Mouse (Mus musculus) MEL (cell line): ENCODE measurements around the gene Dgkz. TPM values are rescaled to one million over a fixed set of nuclear protein-coding genes. Genes with fewer than 3 reads are reported as not detected.

ENCODE experiments used
- DNase-seq: peaks from one replicate; pipeline ENCODE4 v3.0.0; 2011; ENCODE audit warnings: low read depth, low spot score
- H3K27ac ChIP-seq: 2 replicates; pipeline ENCODE4 v1.5.1; 2012; ENCODE audit warnings: low read depth, mild to moderate bottlenecking, control low read depth, low read length, moderate library complexity; ENCODE audit not compliant: control insufficient read depth
- H3K27me3 ChIP-seq, 2 experiments: fragments of 150-350 bp in 1 of 2; sonication (generic) in 1 of 2; 2 replicates each; pipeline ENCODE4 v1.6.1; 2012; ENCODE audit warnings: low read length in 2 of 2, mild to moderate bottlenecking in 2 of 2, improper control_type of control experiment in 1 of 2, moderate library complexity in 1 of 2; ENCODE audit not compliant: insufficient read depth in 2 of 2, control insufficient read depth in 1 of 2
- H3K36me3 ChIP-seq, 2 experiments: 2 replicates each; pipeline ENCODE4 v1.6.1; 2012 to 2014; ENCODE audit warnings: low read length in 2 of 2, improper control_type of control experiment in 1 of 2, inconsistent platforms in 1 of 2, mild to moderate bottlenecking in 1 of 2; ENCODE audit not compliant: insufficient read depth in 2 of 2, control insufficient read depth in 1 of 2
- H3K4me1 ChIP-seq, 2 experiments: fragments of 150-350 bp in 1 of 2; sonication (generic) in 1 of 2; 2 replicates each; pipeline ENCODE4 v1.6.1; 2012; ENCODE audit warnings: low read length in 2 of 2, improper control_type of control experiment in 1 of 2, mild to moderate bottlenecking in 1 of 2; ENCODE audit not compliant: insufficient read depth in 2 of 2, control insufficient read depth in 1 of 2
- H3K4me3 ChIP-seq, 2 experiments: fragments of 150-350 bp in 1 of 2; sonication (generic) in 1 of 2; 2 replicates each; pipeline ENCODE4 v1.5.1; 2012; ENCODE audit warnings: low read depth in 2 of 2, low read length in 2 of 2, mild to moderate bottlenecking in 2 of 2, moderate library complexity in 2 of 2, control low read depth in 1 of 2, improper control_type of control experiment in 1 of 2; ENCODE audit not compliant: control insufficient read depth in 1 of 2, insufficient read depth in 1 of 2
- H3K79me2 ChIP-seq: 2 replicates; pipeline ENCODE4 v1.6.1; 2012; ENCODE audit warnings: mild to moderate bottlenecking, low read length, moderate library complexity; ENCODE audit not compliant: control insufficient read depth, poor library complexity, insufficient read depth
- H3K9ac ChIP-seq: 2 replicates; pipeline ENCODE4 v1.6.1; 2012; ENCODE audit warnings: low read depth, mild to moderate bottlenecking, control low read depth, low read length, moderate library complexity; ENCODE audit not compliant: control insufficient read depth, poor library complexity, severe bottlenecking
- H3K9me3 ChIP-seq: fragments of 150-350 bp; sonication (generic); replicated peaks from 2 replicates; pipeline ENCODE4 v1.6.1; 2012; ENCODE audit warnings: mild to moderate bottlenecking, low read length, improper control_type of control experiment, moderate library complexity; ENCODE audit not compliant: insufficient read depth
- CTCF ChIP-seq, 3 experiments: IDR thresholded peaks in 2 of 3; conservative IDR thresholded peaks in 1 of 3; 2 replicates each; pipeline ENCODE4 v1.5.1; 2011 to 2012; ENCODE audit warnings: low read length in 3 of 3, low read depth in 2 of 3, mild to moderate bottlenecking in 2 of 3, improper control_type of control experiment in 1 of 3, inconsistent platforms in 1 of 3, mixed read lengths in 1 of 3, moderate library complexity in 1 of 3; ENCODE audit not compliant: control insufficient read depth in 1 of 3, insufficient read depth in 1 of 3, poor library complexity in 1 of 3, severe bottlenecking in 1 of 3
- E2F4 ChIP-seq: IDR thresholded peaks from 2 replicates; pipeline ENCODE4 v1.6.1; 2011; ENCODE audit warnings: low read depth, low read length, improper control_type of control experiment, borderline replicate concordance
- EP300 ChIP-seq, 2 experiments: IDR thresholded peaks; 2 replicates each; pipeline ENCODE4 v1.6.1; 2011; ENCODE audit warnings: improper control_type of control experiment in 2 of 2, low read length in 2 of 2, low read depth in 1 of 2, mild to moderate bottlenecking in 1 of 2
- ETS1 ChIP-seq: IDR thresholded peaks from 2 replicates; pipeline ENCODE4 v1.6.1; 2012; ENCODE audit warnings: low read depth, mild to moderate bottlenecking, inconsistent platforms, low read length, improper control_type of control experiment, moderate library complexity
- GATA1 ChIP-seq: IDR thresholded peaks from 2 replicates; pipeline ENCODE4 v1.6.1; 2011; ENCODE audit warnings: low read depth, low read length, improper control_type of control experiment
- HCFC1 ChIP-seq: IDR thresholded peaks from 2 replicates; pipeline ENCODE4 v1.6.1; 2012; ENCODE audit warnings: low read depth, mild to moderate bottlenecking, inconsistent platforms, low read length, improper control_type of control experiment, moderate library complexity
- JUND ChIP-seq: IDR thresholded peaks from 2 replicates; pipeline ENCODE4 v1.6.1; 2011; ENCODE audit warnings: low read depth, mild to moderate bottlenecking, improper control_type of control experiment, low read length
- KAT2A ChIP-seq: conservative IDR thresholded peaks from 2 replicates; pipeline ENCODE4 v1.6.1; 2012; ENCODE audit warnings: low read depth, low read length, improper control_type of control experiment, inconsistent platforms
- MAFK ChIP-seq: IDR thresholded peaks from 2 replicates; pipeline ENCODE4 v1.6.1; 2011; ENCODE audit warnings: low read depth, mild to moderate bottlenecking, low read length, improper control_type of control experiment, borderline replicate concordance
- MAX ChIP-seq: IDR thresholded peaks from 2 replicates; pipeline ENCODE4 v1.6.1; 2011; ENCODE audit warnings: low read length, improper control_type of control experiment
- MAZ ChIP-seq: IDR thresholded peaks from 2 replicates; pipeline ENCODE4 v1.6.1; 2012; ENCODE audit warnings: low read depth, mild to moderate bottlenecking, inconsistent platforms, low read length, improper control_type of control experiment
- MEF2A ChIP-seq: IDR thresholded peaks from 2 replicates; pipeline ENCODE4 v1.6.1; 2014; ENCODE audit warnings: low read depth, mild to moderate bottlenecking, inconsistent platforms, low read length, improper control_type of control experiment; ENCODE audit not compliant: poor library complexity, insufficient replicate concordance, severe bottlenecking; ENCODE audit errors: extremely low read depth
- MYC ChIP-seq: IDR thresholded peaks from 2 replicates; pipeline ENCODE4 v1.6.1; 2011; ENCODE audit warnings: low read depth, mild to moderate bottlenecking, low read length, improper control_type of control experiment, moderate library complexity
- NELFE ChIP-seq: IDR thresholded peaks from 2 replicates; pipeline ENCODE4 v1.6.1; 2011; ENCODE audit warnings: low read depth, low read length, improper control_type of control experiment
- POLR2A ChIP-seq, 2 experiments: IDR thresholded peaks; 2 replicates each; pipeline ENCODE4 v1.6.1; 2011 to 2012; ENCODE audit warnings: low read length in 2 of 2, mild to moderate bottlenecking in 2 of 2, control low read depth in 1 of 2, improper control_type of control experiment in 1 of 2, low read depth in 1 of 2, moderate library complexity in 1 of 2; ENCODE audit not compliant: control insufficient read depth in 1 of 2, insufficient read depth in 1 of 2, poor library complexity in 1 of 2
- POLR2AphosphoS2 ChIP-seq: IDR thresholded peaks from 2 replicates; pipeline ENCODE4 v1.6.1; 2011; ENCODE audit warnings: low read length, improper control_type of control experiment
- POLR2AphosphoS5 ChIP-seq: IDR thresholded peaks from 2 replicates; pipeline ENCODE4 v1.6.1; 2012; ENCODE audit warnings: low read depth, borderline replicate concordance, mild to moderate bottlenecking, inconsistent platforms, low read length, moderate library complexity, mixed read lengths
- RAD21 ChIP-seq: IDR thresholded peaks from 2 replicates; pipeline ENCODE4 v1.6.1; 2011; ENCODE audit warnings: mild to moderate bottlenecking, low read depth, low read length, improper control_type of control experiment
- RCOR1 ChIP-seq: IDR thresholded peaks from 2 replicates; pipeline ENCODE4 v1.6.1; 2012; ENCODE audit warnings: low read depth, mild to moderate bottlenecking, inconsistent platforms, low read length, improper control_type of control experiment
- SIN3A ChIP-seq: IDR thresholded peaks from 2 replicates; pipeline ENCODE4 v1.6.1; 2012; ENCODE audit warnings: low read length, improper control_type of control experiment, inconsistent platforms
- SMC3 ChIP-seq: IDR thresholded peaks from 2 replicates; pipeline ENCODE4 v1.6.1; 2011; ENCODE audit warnings: low read depth, low read length, improper control_type of control experiment
- TAL1 ChIP-seq: IDR thresholded peaks from 2 replicates; pipeline ENCODE4 v1.6.1; 2012; ENCODE audit warnings: mild to moderate bottlenecking, inconsistent platforms, low read length, moderate library complexity, mixed read lengths
- TCF12 ChIP-seq: IDR thresholded peaks from 2 replicates; pipeline ENCODE4 v1.6.1; 2014; ENCODE audit warnings: low read depth, mild to moderate bottlenecking, inconsistent platforms, low read length, improper control_type of control experiment, moderate library complexity
- UBTF ChIP-seq: IDR thresholded peaks from 2 replicates; pipeline ENCODE4 v1.6.1; 2012; ENCODE audit warnings: low read depth, mild to moderate bottlenecking, inconsistent platforms, low read length, improper control_type of control experiment, moderate library complexity, borderline replicate concordance; ENCODE audit not compliant: insufficient read depth
- USF1 ChIP-seq: IDR thresholded peaks from 2 replicates; pipeline ENCODE4 v1.6.1; 2014; ENCODE audit warnings: low read depth, mild to moderate bottlenecking, inconsistent platforms, low read length, improper control_type of control experiment, moderate library complexity
- ZMIZ1 ChIP-seq: IDR thresholded peaks from 2 replicates; pipeline ENCODE4 v1.6.1; 2012; ENCODE audit warnings: low read depth, mild to moderate bottlenecking, inconsistent platforms, low read length, improper control_type of control experiment, moderate library complexity
- ZNF384 ChIP-seq: IDR thresholded peaks from 2 replicates; pipeline ENCODE4 v1.6.1; 2012; ENCODE audit warnings: low read depth, mild to moderate bottlenecking, inconsistent platforms, low read length, improper control_type of control experiment
- polyA plus RNA-seq, 2 experiments: library from polyadenylated mRNA; stranded (reverse) in 1 of 2; unstranded in 1 of 2; fragments of >175 nt in 1 of 2; fragments of >200 nt in 1 of 2; gene quantifications; 2 replicates each; pipeline versions ENCODE4 v1.2.1 to v1.2.4; 2012; ENCODE audit warnings: low replicate concordance in 2 of 2, low read depth in 1 of 2; ENCODE audit not compliant: insufficient read length in 2 of 2, insufficient read depth in 1 of 2, missing spikeins in 1 of 2
- total RNA-seq: library from RNA; depleted of rRNA; stranded (reverse); fragments of 300-350 nt; gene quantifications from 2 replicates; pipeline ENCODE4 v1.2.3, GENCODE M21; 2012

Dgkz gene
- total and polyA plus RNA-seq, 3 experiments, result 65.6 to 165 TPM; not detected in 1

GRCm38 (mm10) chr2:91949411-91950274 is 26.0 kb downstream of the Dgkz start:
- peaks cover 15 to 41% of the 10 kb centered on the region in 2 experiments; a peak in 3 of 4 replicates for H3K4me1 ChIP-seq
- peak overlapping the region; percentile 94 for H3K27ac ChIP-seq
- no peak for TF ChIP-seq RAD21
- TF ChIP-seq SMC3, result no peak
- peak; percentile 85 for TF ChIP-seq TCF12
- TF ChIP-seq GATA1, result peak; percentile 64
- TF ChIP-seq HCFC1, result 0 out of 2 replicates have a peak, but pooled peaks have one; percentile 7
- no peak for TF ChIP-seq CTCF (IDR thresholded peaks at IDR 0.05 in 2 of 3, conservative IDR thresholded peaks at IDR 0.05 in 1 of 3; ENCODE audit: control insufficient read depth in 1 of 3, insufficient read depth in 1 of 3, low read depth in 2 of 3, low read length in 3 of 3, poor library complexity in 1 of 3, severe bottlenecking in 1 of 3)
- TF ChIP-seq ZMIZ1, result peak; percentile 24; the same call in 1 of the 2 replicates
- TF ChIP-seq MYC, result 0 out of 2 replicates have a peak, but pooled peaks have one; percentile 26
- peak; percentile 14; the same call in 1 of the 2 replicates for TF ChIP-seq RCOR1
- peak; percentile 86 for TF ChIP-seq MAZ
- TF ChIP-seq ETS1, result 0 out of 2 replicates have a peak, but pooled peaks have one; percentile 20
- TF ChIP-seq TAL1, result peak; percentile 71
- no peak for TF ChIP-seq USF1
- TF ChIP-seq EP300 (IDR thresholded peaks at IDR 0.05; ENCODE audit: low read depth in 1 of 2, low read length in 2 of 2), result peak; percentile 35 to 82; a peak in 3 of 4 replicates
- no peaks in the 10 kb centered on the region for H3K27me3 ChIP-seq
- DNase-seq, result peak; percentile 57
- H3K36me3 ChIP-seq, result peaks cover 0 to 26% of the 10 kb centered on the region in 2 experiments; a peak in 2 of 4 replicates
- peak overlapping the region; percentile 61 to 90 for H3K4me3 ChIP-seq
- peak overlapping the region; percentile 71 for H3K9ac ChIP-seq
- H3K79me2 ChIP-seq, result peaks cover 46% of the 10 kb centered on the region
- no peaks in the 10 kb centered on the region for H3K9me3 ChIP-seq

- H3K27ac ChIP-seq, result peak overlapping the region; percentile 94
- no peaks in the 10 kb centered on the region for H3K27me3 ChIP-seq
- peaks cover 15 to 41% of the 10 kb centered on the region in 2 experiments; a peak in 3 of 4 replicates for H3K4me1 ChIP-seq
- no peaks in the 10 kb centered on the region for H3K9me3 ChIP-seq
- peak; percentile 85 for DNase-seq
- H3K9ac ChIP-seq, result peak overlapping the region; percentile 71
- H3K36me3 ChIP-seq, result peaks cover 2 to 23% of the 10 kb centered on the region in 2 experiments; a peak in 3 of 4 replicates
- peaks cover 43% of the 10 kb centered on the region for H3K79me2 ChIP-seq
- H3K4me3 ChIP-seq, result peak overlapping the region; percentile 61 to 90
- TF ChIP-seq SMC3 (no peak), USF1 (no peak), ZMIZ1 (no peak; the same call in 1 of the 2 replicates), KAT2A (no peak), POLR2AphosphoS5 (no peak), ZNF384 (no peak), E2F4 (no peak), POLR2AphosphoS2 (no peak), CTCF (IDR thresholded peaks at IDR 0.05 in 2 of 3, conservative IDR thresholded peaks at IDR 0.05 in 1 of 3; ENCODE audit: control insufficient read depth in 1 of 3, insufficient read depth in 1 of 3, low read depth in 2 of 3, low read length in 3 of 3, poor library complexity in 1 of 3, severe bottlenecking in 1 of 3) (no peak), POLR2A (IDR thresholded peaks at IDR 0.05; ENCODE audit: control insufficient read depth in 1 of 2, insufficient read depth in 1 of 2, low read depth in 1 of 2, low read length in 2 of 2, poor library complexity in 1 of 2) (no peak), GATA1 (no peak), MAFK (no peak), EP300 (IDR thresholded peaks at IDR 0.05; ENCODE audit: low read depth in 1 of 2, low read length in 2 of 2) (peak in 1 of 2 experiments; percentile 55; a peak in 3 of 4 replicates), RAD21 (no peak), TAL1 (peak; percentile 51; the same call in 1 of the 2 replicates), NELFE (no peak), UBTF (no peak), MAX (peak; percentile 85), MEF2A (no peak), SIN3A (peak; percentile 82), JUND (no peak), ETS1 (peak; percentile 86)
Observed at GRCm38 (mm10) chr2:91948792-91949241, 26.8 kb downstream of the Dgkz start.
